Mouse (Mus musculus): ENCODE results near the gene Kcnip1. TPM values are rescaled to one million over a fixed set of nuclear protein-coding genes. Genes with fewer than 3 reads are reported as not detected.

Gene Kcnip1
- polyA plus RNA-seq, 2 experiments from 2014 or later, result not detected

GRCm38 (mm10) chr11:33986525-33986924 is 6.4 kb downstream of the Kcnip1 start:
- ATAC-seq, result no peak

GRCm38 (mm10) chr11:33980146-33980545 is 12.8 kb downstream of the Kcnip1 start:
- no peak for ATAC-seq

DNA sequence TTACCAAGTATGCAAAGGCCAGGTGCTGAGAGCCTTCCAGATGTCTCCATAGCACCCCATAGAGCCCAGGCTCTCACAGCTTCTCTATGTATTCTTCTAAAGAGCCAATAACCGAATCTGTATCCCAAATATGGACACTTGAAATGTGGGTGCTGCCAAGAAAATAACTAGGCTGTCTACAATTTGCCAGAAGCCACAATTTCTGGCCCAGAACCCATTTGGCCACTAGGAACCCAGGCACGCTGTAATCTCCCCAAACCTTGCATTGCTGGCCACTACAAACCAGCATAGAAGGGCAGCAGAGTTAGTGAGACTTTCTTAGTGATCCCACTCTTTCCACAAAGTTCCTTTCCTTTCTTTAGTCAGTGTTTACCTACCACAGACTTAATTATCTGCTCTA is 17.8 kb downstream of the Kcnip1 start:
- no peak for ATAC-seq

DNA sequence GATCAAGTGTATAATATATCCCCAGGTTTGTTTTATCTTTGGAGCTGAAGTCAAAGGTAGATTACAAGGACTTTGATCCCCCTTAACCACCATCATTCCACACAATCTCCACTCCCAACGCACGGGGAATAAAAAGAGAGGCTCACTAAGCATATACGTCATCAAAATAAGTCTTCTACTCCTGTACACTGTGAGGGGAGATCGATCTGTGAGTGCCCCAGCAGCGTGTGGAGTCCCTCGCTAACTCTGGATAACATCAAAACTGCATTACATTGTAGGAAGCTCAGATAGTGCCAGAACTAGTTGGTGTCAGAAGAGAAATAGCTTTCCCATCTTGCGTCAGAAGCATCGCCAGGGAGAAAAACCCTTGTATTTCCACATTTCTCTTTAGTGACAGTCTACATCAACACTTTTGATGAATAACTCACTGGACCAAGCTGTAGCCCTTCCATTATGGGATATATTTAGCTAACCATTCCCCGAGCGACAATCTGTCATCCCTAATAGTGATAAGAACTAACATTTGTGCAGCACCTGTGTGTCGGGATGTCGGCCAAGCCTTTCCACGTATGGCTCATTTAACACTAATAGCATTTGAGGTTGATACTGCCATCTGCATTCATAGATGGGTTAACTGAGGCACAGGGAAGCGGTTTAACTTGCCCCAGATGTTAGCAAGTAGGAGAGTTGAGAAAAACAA is 18.5 kb downstream of the Kcnip1 start:
- ATAC-seq, result no peak

DNA sequence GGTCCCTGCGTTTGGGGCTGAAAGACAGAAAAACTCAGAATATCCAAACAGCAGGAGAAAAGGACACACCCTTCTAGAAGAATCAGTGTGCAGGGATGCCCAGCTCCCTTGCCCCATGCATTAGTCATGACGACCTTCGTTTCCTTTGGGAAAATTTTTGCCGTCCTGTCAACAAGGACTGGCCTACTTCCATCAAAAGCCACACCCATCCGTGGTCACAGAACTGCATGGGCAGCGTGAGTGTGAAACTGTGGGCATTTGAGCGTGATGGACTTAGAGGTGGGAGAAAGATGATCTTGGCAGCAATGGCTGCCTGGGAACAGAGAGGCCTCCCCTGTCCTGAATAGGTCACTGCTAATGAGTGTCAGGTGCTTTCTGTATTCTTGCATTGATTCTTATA is 20.8 kb downstream of the Kcnip1 start:
- no peak for ATAC-seq

DNA sequence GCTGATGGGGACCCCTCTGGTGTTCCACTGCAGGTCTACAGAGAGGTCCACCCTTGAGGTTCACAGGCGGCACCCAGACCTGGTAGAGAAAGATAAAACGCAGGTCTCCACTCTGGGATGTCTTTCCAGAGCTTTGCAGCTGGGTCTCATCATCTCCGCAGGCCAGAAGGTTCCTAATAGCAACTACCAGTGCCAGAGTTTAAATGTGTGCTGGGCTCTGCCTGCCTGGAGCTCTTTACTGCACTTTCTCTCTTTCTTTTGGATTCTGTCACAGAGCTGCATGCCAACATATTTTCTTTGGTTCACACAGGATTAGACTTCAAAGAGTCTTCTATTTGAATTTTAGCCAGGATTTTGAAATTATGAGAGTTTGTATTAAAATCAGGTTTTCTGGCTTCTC is 23.8 kb downstream of the Kcnip1 start:
- no peak for ATAC-seq

DNA sequence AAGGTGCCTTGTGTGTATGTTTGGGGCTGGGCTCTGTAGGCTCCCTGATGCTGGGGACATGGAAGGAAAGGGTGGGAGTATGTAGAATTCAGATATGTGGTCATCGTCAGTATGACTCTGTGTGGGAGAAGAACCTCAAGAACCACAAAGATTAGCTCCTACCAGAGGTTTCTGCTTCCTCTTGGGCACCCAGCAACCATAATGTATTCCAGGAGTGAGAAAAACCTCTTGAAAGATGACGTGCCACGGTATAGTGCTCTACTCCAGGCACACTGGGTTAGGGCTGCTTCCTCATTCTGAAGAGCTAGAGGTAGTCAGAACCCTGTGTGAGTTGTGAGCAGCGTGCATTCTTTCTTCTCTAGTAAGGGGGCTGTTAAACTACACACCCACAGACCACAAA is 25.2 kb downstream of the Kcnip1 start:
- no peak for ATAC-seq

DNA sequence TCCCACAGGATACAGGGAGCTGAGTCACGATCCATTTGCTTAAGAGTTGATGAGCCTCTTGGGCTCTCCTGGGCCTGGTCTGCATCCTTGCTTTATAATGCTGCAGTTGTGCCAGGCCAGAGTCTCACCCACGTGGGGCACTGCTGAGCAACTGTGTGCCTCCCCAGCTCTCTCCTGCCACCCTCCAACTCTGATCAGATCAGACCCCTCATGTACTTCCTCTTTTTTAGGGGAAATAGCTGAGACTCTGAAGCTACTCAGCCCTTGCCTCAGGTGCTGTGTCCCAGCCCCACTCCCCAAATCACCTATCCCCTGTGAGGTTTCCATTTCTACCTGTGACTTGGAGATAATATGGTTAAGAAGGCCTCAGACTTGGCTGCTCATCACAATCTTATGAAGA is 27.6 kb downstream of the Kcnip1 start:
- no peak for ATAC-seq

DNA sequence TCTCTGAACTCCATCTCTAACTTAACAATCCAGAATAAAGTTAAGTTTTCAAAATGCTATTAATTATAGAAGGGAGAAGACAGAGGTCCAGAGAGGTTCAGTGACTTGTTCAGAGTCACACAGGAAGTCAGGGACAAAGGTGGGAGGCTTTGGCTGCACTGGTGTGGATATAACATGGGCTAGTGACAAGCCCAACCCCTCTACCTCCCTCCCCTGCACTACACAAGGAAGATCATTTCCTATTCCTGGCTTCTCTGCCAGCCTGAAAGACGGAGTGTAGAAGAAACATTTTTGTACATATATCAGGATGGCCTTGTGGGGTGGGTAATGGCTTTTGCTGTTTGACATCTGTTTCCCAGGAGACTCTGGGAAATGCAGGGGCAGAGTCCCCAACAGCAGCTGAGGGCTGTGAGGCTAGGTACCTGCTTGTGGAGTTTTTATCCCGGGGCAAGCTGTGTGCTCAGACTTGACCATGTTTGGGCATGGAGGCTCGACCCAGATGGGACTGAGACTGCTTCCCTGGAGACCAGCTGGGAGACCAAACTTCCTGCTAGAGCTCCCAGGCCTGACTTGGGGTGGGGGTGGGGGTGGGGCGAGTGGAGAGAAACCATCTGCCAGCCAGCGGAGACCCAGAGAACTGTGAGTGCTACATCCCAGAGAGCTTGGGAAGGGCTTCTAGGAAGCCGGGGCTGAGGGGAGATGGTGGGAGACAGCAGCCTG is 30.1 kb downstream of the Kcnip1 start, which contains the start of gene Kcnmb1:
Gene Kcnmb1 (plus strand): TSS at position 326 of the 720 bp plus-strand sequence.
- ATAC-seq, result no peak

GRCm38 (mm10) chr11:33962178-33962577 is 30.8 kb downstream of the Kcnip1 start:
- no peak for ATAC-seq

GRCm38 (mm10) chr11:33958713-33959112 is 34.2 kb downstream of the Kcnip1 start:
- ATAC-seq, result no peak

- ATAC-seq, result no peak
Measured at GRCm38 (mm10) chr11:33957595-33957994, 35.4 kb downstream of the Kcnip1 start.

DNA sequence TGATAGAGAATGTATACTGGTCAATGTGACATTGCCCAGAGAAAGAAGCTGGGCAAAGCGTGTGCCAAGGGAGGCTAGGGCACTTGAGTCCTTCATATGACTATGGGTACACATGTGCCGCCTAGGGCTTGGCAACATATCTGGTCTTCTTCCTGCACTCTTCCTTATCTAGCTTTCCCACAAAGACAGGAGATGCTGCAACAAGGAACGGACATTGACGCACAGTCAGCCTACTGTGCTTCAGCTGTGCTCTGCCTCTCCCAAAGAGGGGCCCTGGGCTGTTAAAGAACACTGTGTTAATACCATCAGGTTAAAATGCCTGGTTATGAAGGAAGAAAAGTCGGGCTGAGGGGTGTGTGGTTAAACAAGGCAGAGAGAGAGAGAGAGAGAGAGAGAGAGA is 36.3 kb downstream of the Kcnip1 start:
- no peak for ATAC-seq

DNA sequence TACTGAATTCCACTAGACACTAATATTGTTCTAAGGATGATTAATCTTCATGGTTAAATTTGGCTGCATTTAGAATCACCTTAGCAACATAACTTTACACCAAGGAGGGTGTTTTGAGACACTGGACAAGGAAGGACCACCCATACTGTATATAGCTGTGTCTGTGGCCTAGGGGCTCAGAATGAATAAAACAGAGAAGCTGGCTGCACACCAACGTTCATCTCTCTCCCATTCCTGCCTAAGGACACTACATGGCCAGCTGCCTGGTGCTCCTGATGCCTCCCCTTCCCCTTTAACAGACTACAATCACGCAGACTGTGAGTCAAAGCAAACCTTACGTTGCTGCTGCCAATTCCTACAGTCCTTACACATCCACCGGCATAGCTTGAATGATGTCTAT is 37.0 kb downstream of the Kcnip1 start:
- no peak for ATAC-seq

GRCm38 (mm10) chr11:33951684-33952625 is 41.0 kb downstream of the Kcnip1 start:
- no peak for ATAC-seq

DNA sequence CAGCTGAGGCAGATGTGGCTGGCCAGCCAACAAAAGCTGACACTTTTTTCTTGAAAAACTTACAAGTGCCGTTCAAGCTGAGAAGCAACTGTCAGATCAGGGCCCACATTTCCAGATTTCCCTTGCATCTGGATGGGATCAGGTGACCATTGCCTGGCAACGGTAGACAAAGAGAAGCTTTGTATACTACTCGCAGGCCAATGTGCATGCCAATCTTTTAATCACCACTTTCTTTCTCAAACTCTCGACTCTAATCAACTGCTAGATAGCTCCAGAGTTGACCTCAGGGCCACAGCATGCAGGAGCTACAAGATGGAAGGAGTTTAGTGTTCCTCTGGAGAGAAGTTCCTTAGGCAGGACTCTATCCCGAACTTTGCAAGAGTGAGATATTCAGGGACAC is 41.8 kb downstream of the Kcnip1 start:
- ATAC-seq, result no peak

GRCm38 (mm10) chr11:33946501-33946900 is 46.5 kb downstream of the Kcnip1 start:
- ATAC-seq, result no peak

GRCm38 (mm10) chr11:33944786-33945328 is 48.1 kb downstream of the Kcnip1 start:
- no peak for ATAC-seq

DNA sequence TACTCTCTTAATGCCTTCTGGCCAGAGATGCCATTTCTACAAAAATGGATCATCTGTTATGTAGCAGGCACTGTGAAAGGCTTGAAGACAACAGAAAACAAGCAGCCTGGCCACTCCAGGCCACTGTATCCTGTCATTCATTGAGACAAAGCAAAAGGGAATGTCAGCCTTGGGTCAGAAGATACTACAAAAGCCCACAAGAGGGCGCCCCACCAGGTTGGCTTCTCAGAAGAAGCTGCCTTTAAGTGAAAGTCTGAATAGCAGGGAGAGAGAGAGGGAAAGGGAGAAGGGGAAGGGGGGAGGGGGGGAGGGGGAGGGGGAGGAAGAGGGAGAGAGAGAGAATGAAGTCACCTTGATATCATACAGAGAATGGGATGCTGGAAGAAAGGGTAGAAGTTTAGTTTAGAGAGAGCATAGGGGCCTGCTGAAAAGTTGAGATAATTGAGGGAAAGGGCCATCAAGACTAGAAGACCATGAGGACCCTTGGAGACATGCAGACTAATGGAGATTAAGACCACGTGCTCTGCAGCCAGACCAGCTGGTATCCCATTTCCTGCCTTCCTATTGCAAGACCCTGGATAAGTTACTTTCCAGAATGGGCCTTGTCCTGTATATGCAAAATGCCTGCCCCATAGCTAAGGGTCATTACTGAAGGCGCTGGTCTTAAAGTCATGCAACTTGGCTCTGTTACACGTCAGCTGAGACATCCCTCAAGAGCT is 48.7 kb downstream of the Kcnip1 start:
- ATAC-seq, result no peak

DNA sequence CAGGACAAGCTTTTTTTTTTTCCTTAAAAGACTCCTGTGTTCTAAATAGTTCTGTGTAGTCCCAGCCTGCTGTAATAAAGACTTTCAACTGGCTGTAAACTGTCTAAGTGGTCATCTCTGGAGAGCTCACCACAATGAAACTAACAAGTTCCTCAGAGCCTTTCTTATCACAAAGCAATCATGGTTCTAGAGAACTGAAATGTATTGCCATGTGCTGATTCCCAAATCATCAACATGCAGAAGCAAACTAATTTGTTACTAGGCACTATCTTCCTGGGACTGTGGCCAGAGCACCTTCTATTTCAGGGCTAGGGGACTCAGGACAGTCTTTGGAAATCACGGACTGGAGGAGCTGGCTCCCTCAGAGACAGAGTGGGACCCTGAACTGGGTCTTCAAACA is 49.4 kb downstream of the Kcnip1 start:
- no peak for ATAC-seq

- peak; percentile 58 for ATAC-seq
Measured at GRCm38 (mm10) chr11:33939456-33940113, 53.4 kb downstream of the Kcnip1 start.
